In genomic region chr7:127588011-127588871, GRCm38 (mm10) we compare ENCODE assay signal across 8 mouse cellular contexts. TPM values are rescaled to one million over a fixed set of nuclear protein-coding genes. Genes with fewer than 3 reads are reported as not detected.
DNase-seq lines count a peak whose midpoint lies in the region; ATAC-seq and TF ChIP-seq lines count a peak whose summit lies in the region.

Gene Ccdc189, minus strand, starts transcription at chr7:127588595.
Gene Rnf40, plus strand, starts transcription at chr7:127588767.

- no peaks in the 10 kb centered on the region for H3K27me3 ChIP-seq in ES-Bruce4 (ENCODE audit: control insufficient read depth, insufficient read depth, low read length, poor library complexity, severe bottlenecking)
- no peaks in the 10 kb centered on the region for H3K27me3 ChIP-seq in forebrain, embryonic 13.5 days
- H3K27me3 ChIP-seq in liver, postnatal 0 days (ENCODE audit: insufficient read depth, low read length): no peaks in the 10 kb centered on the region
- H3K27me3 ChIP-seq in neural tube, embryonic 14.5 days (ENCODE audit: control insufficient read depth, insufficient read depth, low read length): no peaks in the 10 kb centered on the region

- under 1% methylated on average over 50 of the region's 50 CpGs for WGBS in forebrain, embryonic 13.5 days
- WGBS in large intestine, adult 2 months: 1% methylated on average over 50 of the region's 50 CpGs
- WGBS in liver, postnatal 0 days (ENCODE audit: insufficient replicate concordance): 2% methylated on average over 50 of the region's 50 CpGs
- under 1% methylated on average over 50 of the region's 50 CpGs for WGBS in neural tube, embryonic 14.5 days

- ATAC-seq in cerebellum, adult (ENCODE audit: insufficient number of reproducible peaks, low FRiP score, low TSS enrichment): peak; percentile 91
- ATAC-seq in forebrain, embryonic 13.5 days: peak; percentile 98
- peak; percentile 94 for ATAC-seq in liver, postnatal 0 days
- peak; percentile 97 for ATAC-seq in neural tube, embryonic 14.5 days (ENCODE audit: low read depth)

- peak within 1 kb of the TSS; percentile 90 for H3K9ac ChIP-seq in ES-Bruce4 (ENCODE audit: low read depth, poor library complexity, severe bottlenecking)
- peak within 1 kb of the TSS; percentile 86 for H3K9ac ChIP-seq in forebrain, embryonic 13.5 days
- H3K9ac ChIP-seq in liver, postnatal 0 days (replicated peaks): peak within 1 kb of the TSS; percentile 94
- H3K9ac ChIP-seq in neural tube, embryonic 14.5 days (replicated peaks; ENCODE audit: low read depth, low read length): peak within 1 kb of the TSS; percentile 67

- H3K9me3 ChIP-seq in ES-Bruce4 (replicated peaks; ENCODE audit: control insufficient read depth, insufficient read depth, low read length, poor library complexity, severe bottlenecking): no peaks in the 10 kb centered on the region
- H3K9me3 ChIP-seq in forebrain, embryonic 13.5 days (replicated peaks): no peaks in the 10 kb centered on the region
- H3K9me3 ChIP-seq in liver, postnatal 0 days (ENCODE audit: low read length): no peaks in the 10 kb centered on the region
- no peaks in the 10 kb centered on the region for H3K9me3 ChIP-seq in neural tube, embryonic 14.5 days (ENCODE audit: control insufficient read depth, low read length)

- H3K36me3 ChIP-seq in ES-Bruce4 (ENCODE audit: control insufficient read depth, insufficient read depth, low read length, poor library complexity, severe bottlenecking): peaks cover 23% of the 10 kb centered on the region
- peaks cover 63% of the 10 kb centered on the region for H3K36me3 ChIP-seq in forebrain, embryonic 13.5 days (ENCODE audit: poor library complexity, severe bottlenecking)
- H3K36me3 ChIP-seq in liver, postnatal 0 days (replicated peaks; ENCODE audit: insufficient read depth, low read length): peaks cover 42% of the 10 kb centered on the region
- peaks cover 32% of the 10 kb centered on the region for H3K36me3 ChIP-seq in neural tube, embryonic 14.5 days (ENCODE audit: control insufficient read depth, insufficient read depth, low read length)

- TF ChIP-seq POLR2A in ES-Bruce4 (IDR thresholded peaks at IDR 0.05; ENCODE audit: insufficient read depth, low read length): peak; percentile 28

- H3K4me2 ChIP-seq in forebrain, embryonic 13.5 days: peak within 1 kb of the TSS; percentile 82
- peak within 1 kb of the TSS; percentile 90 for H3K4me2 ChIP-seq in liver, postnatal 0 days (ENCODE audit: low read depth, low read length)
- H3K4me2 ChIP-seq in neural tube, embryonic 14.5 days (ENCODE audit: low read depth, low read length): peak within 1 kb of the TSS; percentile 87

- no peaks in the 10 kb centered on the region for H3K4me1 ChIP-seq in ES-Bruce4 (ENCODE audit: control insufficient read depth, insufficient read depth, low read length)
- peaks cover 21% of the 10 kb centered on the region for H3K4me1 ChIP-seq in forebrain, embryonic 13.5 days
- H3K4me1 ChIP-seq in liver, postnatal 0 days (ENCODE audit: insufficient read depth): peaks cover 16% of the 10 kb centered on the region
- peaks cover 15% of the 10 kb centered on the region for H3K4me1 ChIP-seq in neural tube, embryonic 14.5 days (ENCODE audit: control insufficient read depth, insufficient read depth, low read length)

- TF ChIP-seq EP300 in ES-Bruce4 (IDR thresholded peaks at IDR 0.05; ENCODE audit: insufficient read depth, low read depth, low read length): 0 out of 2 replicates have a peak, but pooled peaks have one; percentile 10
- TF ChIP-seq EP300 in liver, postnatal 0 days (IDR thresholded peaks at IDR 0.05; ENCODE audit: low read depth): no peak; the same call in 1 of the 2 replicates

- no peak within 1 kb of the TSS for H3K27ac ChIP-seq in ES-Bruce4 (ENCODE audit: insufficient read depth, low read length)
- peak within 1 kb of the TSS; percentile 81 for H3K27ac ChIP-seq in forebrain, embryonic 13.5 days
- H3K27ac ChIP-seq in liver, postnatal 0 days (ENCODE audit: low read depth): peak within 1 kb of the TSS; percentile 73
- H3K27ac ChIP-seq in neural tube, embryonic 14.5 days (ENCODE audit: low read depth, low read length): peak within 1 kb of the TSS; percentile 36

- no peak for TF ChIP-seq CTCF in ES-Bruce4 (IDR thresholded peaks at IDR 0.05; ENCODE audit: low read depth, low read length)
- no peak for TF ChIP-seq CTCF in liver, postnatal 0 days (IDR thresholded peaks at IDR 0.05; ENCODE audit: low read depth)

- H3K4me3 ChIP-seq in ES-Bruce4 (ENCODE audit: low read depth, low read length): peak within 1 kb of the TSS; percentile 95
- H3K4me3 ChIP-seq in forebrain, embryonic 13.5 days: peak within 1 kb of the TSS; percentile 91
- peak within 1 kb of the TSS; percentile 99 for H3K4me3 ChIP-seq in liver, postnatal 0 days (ENCODE audit: low read depth, low read length)
- peak within 1 kb of the TSS; percentile 89 for H3K4me3 ChIP-seq in neural tube, embryonic 14.5 days (ENCODE audit: low read depth, low read length)

- intact Hi-C loops in heart, postnatal 10 days (cut with DNase I): no loop called here

- peak; percentile 96 for DNase-seq in heart, postnatal 10 days
- DNase-seq in large intestine, adult 2 months (ENCODE audit: low read depth, low spot score): peak; percentile 97
- peak; percentile 94 for DNase-seq in liver, postnatal 0 days
- peak; percentile 88 for DNase-seq in testis, postnatal 10 days (ENCODE audit: low spot score)

RNA-seq across cellular contexts. Expression of gene Ccdc189, which starts in this region (rescaled TPM):
- 3.3 and 4.7 TPM in 2 replicates for polyA plus RNA-seq in ES-Bruce4 (2011; ENCODE audit: insufficient read depth, insufficient read length, low read depth, missing spikeins)
- 13.8 and 15.6 TPM in 2 replicates for polyA plus RNA-seq in forebrain, embryonic 13.5 days (2015; fragmentation: Nextera tagmentation; extraction: Ambion mirVana)
- 1 to 10 TPM; 7.3 to 8.7 TPM for total RNA-seq in heart, postnatal 10 days (2021)
- 1.3 and 1.4 TPM in 2 replicates for polyA plus RNA-seq in large intestine, adult 2 months (2012; rRNA removed)
- polyA plus RNA-seq in liver, postnatal 0 days (2015; fragmentation: Nextera tagmentation; extraction: Ambion mirVana): 4.4 and 4.7 TPM in 2 replicates
- polyA plus RNA-seq in neural tube, embryonic 14.5 days (2014; fragmentation: Nextera tagmentation; extraction: Ambion mirVana): 7.8 and 10.6 TPM in 2 replicates

RNA-seq across cellular contexts. Expression of gene Rnf40, which starts in this region (rescaled TPM):
- polyA plus RNA-seq in ES-Bruce4 (2011; ENCODE audit: insufficient read depth, insufficient read length, low read depth, missing spikeins): 39.4 and 41.6 TPM in 2 replicates
- 43.1 and 51.9 TPM in 2 replicates for polyA plus RNA-seq in forebrain, embryonic 13.5 days (2015; fragmentation: Nextera tagmentation; extraction: Ambion mirVana)
- total RNA-seq in heart, postnatal 10 days (2021): 10 to 100 TPM; 54.3 to 57.0 TPM
- 23.7 and 30.9 TPM in 2 replicates for polyA plus RNA-seq in large intestine, adult 2 months (2012; rRNA removed)
- polyA plus RNA-seq in liver, postnatal 0 days (2015; fragmentation: Nextera tagmentation; extraction: Ambion mirVana): 10.3 and 12.4 TPM in 2 replicates
- polyA plus RNA-seq in neural tube, embryonic 14.5 days (2014; fragmentation: Nextera tagmentation; extraction: Ambion mirVana): 31.2 and 39.6 TPM in 2 replicates
